Mouse (Mus musculus) heart, adult 9 months (tissue): ENCODE measurements around the gene Socs5.

ENCODE experiments used
- DNase-seq, 2 experiments: peaks; one replicate each; pipeline ENCODE4 v3.0.0; 2022; ENCODE audit warnings: low spot score in 2 of 2

Gene Socs5

GRCm38 (mm10) chr17:87167407-87167806 lies 59.9 kb downstream of the Socs5 start:
- no peak for DNase-seq

GRCm38 (mm10) chr17:87169076-87169475 lies 61.6 kb downstream of the Socs5 start:
- DNase-seq = no peak

GRCm38 (mm10) chr17:87170364-87170763 lies 62.9 kb downstream of the Socs5 start:
- no peak for DNase-seq

GRCm38 (mm10) chr17:87172031-87172430 lies 64.6 kb downstream of the Socs5 start:
- no peak for DNase-seq

GRCm38 (mm10) chr17:87173966-87174365 lies 66.5 kb downstream of the Socs5 start:
- DNase-seq = peak; percentile 44 to 52

GRCm38 (mm10) chr17:87174651-87175331 lies 67.3 kb downstream of the Socs5 start:
- peak; percentile 69 to 75 for DNase-seq

GRCm38 (mm10) chr17:87176066-87177012 lies 68.9 kb downstream of the Socs5 start:
- peak; percentile 84 to 86 for DNase-seq

- DNase-seq = peak; percentile 60 to 69
Measured at GRCm38 (mm10) chr17:87178596-87179590, 71.4 kb downstream of the Socs5 start.

- DNase-seq = no peak
Measured at GRCm38 (mm10) chr17:87179939-87180550, 72.6 kb downstream of the Socs5 start.

GRCm38 (mm10) chr17:87181683-87182346 lies 74.3 kb downstream of the Socs5 start:
- DNase-seq = no peak

GRCm38 (mm10) chr17:87185461-87186066 lies 78.1 kb downstream of the Socs5 start:
- no peak for DNase-seq

GRCm38 (mm10) chr17:87187005-87187404 lies 79.5 kb downstream of the Socs5 start:
- DNase-seq = no peak
